Mouse (Mus musculus) right cerebral cortex, adult 18-20 months (tissue): Measurements from ENCODE around the gene Nlgn1.

Source experiments
- DNase-seq: peaks from one replicate; pipeline ENCODE4 v3.0.0; 2022; ENCODE audit warnings: mixed read lengths

Nlgn1 gene

DNA sequence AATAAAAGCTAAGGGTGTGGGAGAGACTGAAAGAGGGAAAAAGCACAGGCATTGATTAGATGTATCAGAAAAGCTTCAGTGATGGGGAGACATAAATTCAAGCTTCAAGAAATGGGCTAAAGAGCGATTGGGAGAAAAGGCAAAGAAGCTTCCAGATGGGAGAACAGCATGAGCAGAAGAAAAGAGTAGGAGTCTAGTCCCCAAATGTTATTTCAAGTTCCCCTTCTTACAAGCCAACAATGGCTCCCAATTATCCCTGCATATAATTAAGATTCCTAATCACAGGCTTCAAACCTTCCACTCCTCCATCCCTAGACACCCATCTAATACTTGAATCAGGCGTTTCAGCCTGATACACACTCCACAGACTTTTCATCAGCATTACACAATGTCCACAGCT lies 292.6 kb downstream of the Nlgn1 start:
- DNase-seq: peak; percentile 6

DNA sequence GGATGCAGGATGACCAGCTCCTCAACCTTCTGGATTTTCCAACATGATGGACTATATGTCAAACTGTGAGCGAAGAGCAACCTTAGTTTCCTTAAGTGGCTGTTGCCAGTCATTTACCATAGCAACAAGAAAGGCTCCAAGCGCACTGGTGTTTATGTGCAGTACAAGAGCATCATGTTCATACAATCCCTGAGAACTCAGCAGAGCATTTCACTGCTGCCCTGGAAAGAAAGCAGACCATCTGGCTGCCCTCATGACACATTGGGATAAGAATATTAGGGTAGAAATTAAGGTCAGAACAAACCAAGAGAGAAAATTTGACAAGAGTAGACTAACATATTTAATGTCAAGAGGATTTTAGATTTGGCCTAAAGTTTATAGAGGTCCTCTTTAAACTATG lies 306.2 kb downstream of the Nlgn1 start:
- DNase-seq: no peak

DNA sequence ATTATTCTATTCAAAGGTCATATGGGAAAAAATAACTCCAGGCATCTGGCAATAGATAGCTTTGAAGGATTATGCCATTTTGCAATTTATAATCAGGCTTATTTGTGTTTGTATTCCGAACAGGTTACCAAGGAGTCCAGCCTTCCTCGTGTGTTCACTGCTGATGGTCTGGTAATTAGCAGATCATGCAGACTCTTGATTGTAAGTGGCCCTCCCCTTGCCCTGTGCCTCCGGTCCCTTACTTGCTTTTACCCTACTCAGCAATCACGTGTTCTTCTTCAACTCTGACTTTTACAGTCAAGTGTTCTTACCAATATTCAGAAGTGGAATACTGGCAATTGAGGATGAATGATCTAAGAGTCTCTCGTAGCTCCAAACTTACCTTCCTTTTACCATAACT lies 309.0 kb downstream of the Nlgn1 start:
- DNase-seq: no peak

DNA sequence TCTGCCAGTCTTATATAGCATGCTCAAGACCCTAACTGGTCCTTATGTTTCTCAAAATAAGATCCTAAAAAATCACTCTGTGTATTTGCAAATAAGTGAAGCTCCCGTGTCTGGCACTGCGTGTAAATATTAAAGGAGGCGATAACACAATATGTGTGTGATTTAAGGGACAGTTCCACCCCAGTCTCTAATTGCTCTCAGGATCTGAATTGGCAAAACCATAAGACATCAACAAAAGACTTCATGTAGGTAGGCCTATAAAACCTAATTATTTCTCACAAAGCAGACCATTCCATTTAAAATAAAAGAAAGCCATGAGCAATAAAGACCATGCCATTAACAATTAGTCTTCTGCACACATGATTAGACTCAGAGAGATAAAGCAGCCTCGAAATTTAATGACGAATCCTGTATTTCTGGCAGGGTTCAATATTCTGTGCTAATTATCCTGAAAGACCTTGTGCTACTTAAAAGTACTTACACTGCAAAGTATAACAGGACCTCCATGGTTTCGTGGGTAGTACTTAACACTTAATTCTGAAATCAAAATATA lies 310.6 kb downstream of the Nlgn1 start:
- DNase-seq: no peak

DNA sequence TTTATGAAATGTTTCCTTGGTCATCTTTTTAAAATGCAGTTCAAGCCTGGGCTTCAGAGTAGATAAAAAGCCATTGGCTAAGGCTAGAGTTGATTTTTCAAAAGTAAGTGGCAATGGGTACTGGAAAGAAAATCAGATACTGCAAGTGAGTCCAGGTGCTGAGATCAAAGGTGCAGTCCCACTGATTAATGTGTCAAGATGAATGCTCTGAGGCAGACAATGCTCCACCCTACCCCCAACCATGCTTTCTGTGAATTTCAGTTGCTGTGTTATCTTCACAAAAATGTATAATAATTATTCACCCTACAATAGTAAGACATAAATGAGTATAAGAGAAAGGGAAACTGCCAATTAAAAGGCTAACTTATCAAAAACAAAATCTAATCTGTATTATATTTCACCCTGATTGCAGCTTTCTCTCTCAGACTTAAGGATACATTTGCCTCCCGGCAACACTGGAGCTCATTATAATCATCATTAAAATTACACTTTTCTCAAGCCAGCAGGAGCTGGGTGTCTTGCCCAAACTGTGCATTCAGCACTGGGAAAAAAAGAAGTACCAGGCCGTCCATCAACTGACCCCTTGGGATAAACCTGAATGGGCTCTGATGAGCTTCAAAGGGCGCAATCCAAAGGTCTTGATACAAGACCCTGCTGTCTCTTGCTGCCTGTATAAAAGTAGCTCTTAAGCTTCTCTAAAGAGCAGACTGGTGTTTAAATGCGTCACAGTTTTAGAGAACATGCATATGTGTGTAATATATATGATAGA lies 320.8 kb downstream of the Nlgn1 start:
- no peak for DNase-seq

DNA sequence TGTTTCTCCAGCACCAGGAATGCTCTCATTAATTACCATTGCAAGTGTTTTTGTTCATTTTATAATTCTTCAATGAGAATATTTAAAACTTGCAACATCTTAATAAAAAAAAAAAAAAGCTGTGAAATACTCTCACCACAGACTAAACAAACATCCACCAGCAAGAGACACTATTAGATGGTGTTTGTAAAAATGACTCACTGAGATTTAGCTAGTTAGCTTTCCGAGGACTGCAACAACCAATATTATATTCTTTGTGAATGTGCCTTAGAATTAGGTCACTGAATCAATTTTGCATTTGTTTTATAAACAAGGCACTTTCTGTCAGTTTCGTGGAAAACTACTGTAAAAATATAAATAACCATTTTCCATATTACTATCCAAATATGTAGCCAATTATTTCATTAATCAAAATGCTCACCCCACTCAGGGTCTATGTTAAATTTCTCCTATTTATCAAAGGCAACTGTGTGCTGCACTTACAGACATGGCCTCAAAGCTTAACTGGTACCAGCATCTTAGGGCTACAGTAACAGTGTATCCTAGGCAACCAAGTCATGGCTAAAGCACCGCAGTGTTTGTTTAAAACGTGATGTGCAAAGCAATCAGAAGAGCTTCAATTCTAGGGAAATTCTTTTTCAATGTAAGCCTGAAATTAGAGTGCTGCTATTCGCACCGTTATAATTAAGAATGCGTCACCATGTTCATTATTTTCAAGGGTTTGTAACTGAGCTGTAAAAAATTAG lies 329.2 kb downstream of the Nlgn1 start:
- no peak for DNase-seq

DNA sequence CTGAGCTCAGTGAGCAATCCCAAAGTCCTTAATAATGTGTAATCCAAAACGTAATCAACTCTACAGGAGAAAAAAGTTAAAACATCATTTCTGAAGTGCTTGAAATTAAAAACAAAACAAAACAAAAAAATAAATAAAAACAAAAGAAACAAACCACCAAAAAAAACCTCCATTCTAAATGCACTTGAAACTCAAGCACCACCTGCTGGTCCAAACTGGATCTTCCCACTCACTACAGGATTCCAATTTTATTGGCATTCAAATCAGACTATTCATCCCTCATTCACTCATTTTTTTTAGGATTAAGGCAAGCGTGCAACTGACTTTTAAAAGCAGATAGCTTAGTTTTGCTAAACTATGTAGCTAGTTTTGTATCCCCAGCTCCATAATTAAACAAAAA lies 329.9 kb downstream of the Nlgn1 start:
- peak; percentile 11 for DNase-seq

DNA sequence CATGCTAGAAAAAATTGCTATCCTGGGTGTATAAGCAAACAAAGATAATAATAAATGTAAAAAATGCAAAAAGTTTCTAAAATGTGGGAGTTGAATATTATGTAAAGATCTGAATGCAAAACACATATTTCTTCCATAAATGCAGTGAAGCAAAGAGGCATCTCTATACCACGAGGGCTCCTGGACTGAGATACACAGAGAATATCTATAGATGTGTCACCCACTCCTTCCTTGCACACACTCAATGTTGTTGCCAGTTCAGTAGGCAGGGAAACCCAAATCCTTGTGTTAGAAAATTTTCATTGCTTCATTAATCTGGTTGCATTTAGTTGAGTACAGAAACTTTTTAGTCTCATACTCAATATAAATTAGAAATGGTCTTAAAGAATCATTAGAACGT lies 364.7 kb downstream of the Nlgn1 start:
- peak; percentile 27 for DNase-seq

DNA sequence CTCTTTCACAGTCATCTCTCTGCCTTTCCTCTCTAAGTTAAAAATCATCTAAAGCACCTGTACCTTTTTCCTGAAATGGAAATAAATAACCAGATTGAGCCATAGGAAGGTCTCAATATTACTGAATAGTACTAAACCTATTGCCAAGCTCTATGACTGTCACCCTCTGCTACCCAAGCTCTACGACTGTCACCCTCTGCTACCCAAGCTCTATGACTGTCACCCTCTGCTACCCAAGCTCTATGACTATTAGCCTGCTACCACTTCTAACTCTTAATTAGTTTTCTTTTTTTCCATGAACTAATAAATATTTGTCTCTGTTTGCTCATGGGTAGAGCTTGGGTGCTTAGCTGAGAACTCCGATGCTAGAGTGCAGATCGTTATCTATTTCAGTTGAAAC lies 368.0 kb downstream of the Nlgn1 start:
- no peak for DNase-seq

DNA sequence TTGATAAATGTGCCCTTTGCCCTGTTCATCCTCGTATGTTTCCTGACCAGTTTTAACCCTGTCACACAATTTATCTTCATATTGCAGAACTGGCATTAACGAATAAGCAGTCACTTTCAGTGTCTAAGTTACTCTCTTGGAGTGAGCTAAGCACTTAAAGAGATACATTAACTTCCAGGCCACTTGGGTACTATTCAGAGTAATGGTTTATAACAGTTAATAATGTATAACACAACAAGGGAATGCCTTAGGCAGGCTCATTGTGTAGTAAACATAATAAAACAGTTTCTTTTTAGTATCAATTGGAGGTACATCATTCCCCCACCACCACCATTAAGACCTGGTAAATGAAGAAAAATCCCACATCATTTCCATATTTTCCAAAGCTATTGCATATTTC lies 368.7 kb downstream of the Nlgn1 start:
- no peak for DNase-seq

DNA sequence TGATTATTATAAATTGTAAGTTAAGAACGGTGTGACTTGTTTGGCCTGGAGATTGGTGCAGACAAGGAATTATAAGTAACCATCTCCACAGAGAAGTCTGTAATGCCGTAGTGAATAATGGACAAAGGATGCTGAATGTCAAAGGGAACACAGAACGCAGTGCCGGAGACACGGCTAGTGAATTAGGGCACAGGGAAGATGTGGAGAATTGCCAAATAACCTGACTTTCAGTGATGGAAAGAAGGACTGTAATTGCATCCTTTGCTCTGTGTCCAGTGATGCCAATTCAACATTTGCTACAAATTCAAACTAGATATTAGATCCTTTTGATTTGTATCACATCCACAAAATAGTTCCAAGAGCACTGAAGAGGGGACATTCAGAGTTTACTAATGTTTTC lies 415.7 kb downstream of the Nlgn1 start:
- DNase-seq: no peak

DNA sequence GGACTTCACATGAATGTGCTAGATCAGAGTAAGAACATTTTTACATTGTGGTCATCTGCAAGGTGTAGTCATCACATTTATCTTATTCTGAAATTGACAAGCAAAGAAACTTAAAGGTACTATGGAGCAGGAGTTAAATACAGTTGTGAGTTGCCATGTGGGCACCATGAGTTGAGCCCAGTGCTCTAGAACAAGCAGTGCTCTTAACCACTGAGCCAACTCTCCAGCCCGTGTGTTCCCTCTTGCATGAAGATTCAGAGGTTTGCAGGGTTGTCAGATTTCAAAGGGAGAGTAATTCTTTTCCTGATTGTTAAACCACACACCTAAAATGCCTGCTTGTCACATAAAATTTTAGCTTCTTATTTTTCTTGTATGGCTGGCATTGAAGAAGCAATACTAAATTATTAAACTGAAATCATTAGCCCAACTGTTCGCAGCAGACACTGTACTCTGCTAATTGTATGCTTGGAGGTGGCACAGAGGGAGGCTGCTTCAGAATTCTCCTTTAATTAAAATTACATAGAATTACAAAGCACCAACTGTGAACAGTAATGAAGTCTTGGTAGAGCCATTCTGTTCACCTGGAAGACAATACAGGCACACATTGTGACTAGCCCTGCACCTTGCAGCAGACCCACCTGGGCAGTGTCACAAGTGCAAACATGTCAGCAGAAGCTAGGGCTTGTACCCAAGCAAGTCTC lies 417.7 kb downstream of the Nlgn1 start:
- no peak for DNase-seq

DNA sequence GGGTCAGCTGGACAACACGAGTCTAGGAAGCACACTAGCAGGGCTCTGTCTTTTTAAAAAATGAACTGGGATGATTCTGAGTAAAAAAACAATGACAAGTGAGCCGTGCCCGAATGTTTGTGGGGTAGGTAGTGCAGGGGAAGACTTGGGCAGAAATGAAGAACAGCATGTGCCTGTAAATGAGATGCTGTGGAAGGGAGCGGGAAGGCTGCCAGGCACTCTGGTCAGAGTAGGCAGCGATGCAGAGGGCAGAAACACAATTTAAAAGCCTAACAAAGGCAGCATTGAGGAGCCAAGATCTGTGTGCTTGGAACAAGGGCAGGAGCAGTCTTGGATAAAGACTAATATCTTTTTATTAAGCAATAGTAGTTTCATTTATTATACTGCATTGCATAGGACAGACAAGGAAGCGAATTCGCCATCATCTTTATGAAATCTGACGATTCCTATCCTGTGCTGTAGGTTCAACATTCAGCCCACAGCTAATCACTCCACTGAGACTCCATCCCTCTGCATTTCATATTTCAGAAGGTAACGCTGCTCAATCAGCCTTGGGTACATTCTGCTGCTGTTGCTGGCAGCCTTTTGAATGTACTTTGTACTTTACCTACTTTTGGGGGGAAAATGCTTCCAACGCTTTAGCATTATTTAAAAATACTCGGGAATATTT lies 429.0 kb downstream of the Nlgn1 start:
- DNase-seq: peak; percentile 92

DNA sequence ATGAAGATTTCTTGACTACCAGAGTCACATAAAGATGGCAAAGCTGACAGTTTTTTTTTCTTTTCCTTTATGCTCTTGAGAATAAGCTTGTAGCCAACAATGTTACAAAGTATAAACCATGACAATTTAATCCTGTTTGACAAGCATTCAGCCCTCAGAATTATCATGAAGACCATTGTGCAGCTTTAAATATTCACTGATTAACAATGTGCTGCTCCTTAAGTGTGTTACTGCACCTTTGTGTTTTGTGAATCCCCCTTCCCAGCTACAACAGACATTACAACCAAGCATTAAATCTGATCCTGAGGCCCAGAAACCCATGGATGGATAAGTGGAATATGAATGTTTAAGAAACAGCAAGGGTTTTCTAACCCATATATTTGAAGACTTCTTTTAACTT lies 434.8 kb downstream of the Nlgn1 start:
- DNase-seq: no peak

DNA sequence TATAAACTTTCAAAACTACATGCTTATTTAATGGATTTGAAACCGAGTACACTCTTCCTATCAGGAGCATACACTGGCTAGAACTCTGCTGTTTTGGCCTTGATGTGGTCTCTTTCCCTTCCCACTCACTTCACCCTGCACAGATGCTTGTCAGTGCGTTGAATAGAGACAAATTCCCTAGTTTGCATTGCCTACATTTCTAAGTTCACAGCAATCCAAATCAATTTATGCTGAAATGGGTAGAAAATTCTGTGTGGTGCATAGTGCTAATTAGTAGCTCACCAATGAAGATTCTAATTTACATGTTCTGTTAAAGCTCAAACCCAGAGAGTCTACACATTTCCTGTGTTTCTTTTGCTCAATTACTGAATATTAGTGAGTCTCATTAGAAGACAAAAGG lies 447.5 kb downstream of the Nlgn1 start:
- no peak for DNase-seq

DNA sequence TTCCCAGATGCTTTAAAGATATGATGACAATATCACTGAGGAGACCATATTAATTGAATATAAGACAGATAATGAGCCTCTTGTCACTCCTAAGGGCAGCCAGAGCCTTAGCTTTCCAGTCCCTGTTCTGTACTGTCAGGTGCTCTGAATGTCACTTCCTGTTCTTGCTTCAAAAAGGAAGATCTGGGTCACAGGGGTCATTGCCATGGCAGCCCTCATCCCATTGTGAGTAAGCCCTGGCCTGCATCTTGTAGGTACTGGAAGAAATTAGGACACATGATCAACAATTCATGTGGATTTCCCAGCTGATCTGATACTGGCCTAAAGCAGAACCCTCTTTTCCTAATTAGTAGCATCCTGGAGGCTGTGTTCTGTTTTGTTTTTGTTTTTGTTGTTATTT lies 463.1 kb downstream of the Nlgn1 start:
- no peak for DNase-seq

DNA sequence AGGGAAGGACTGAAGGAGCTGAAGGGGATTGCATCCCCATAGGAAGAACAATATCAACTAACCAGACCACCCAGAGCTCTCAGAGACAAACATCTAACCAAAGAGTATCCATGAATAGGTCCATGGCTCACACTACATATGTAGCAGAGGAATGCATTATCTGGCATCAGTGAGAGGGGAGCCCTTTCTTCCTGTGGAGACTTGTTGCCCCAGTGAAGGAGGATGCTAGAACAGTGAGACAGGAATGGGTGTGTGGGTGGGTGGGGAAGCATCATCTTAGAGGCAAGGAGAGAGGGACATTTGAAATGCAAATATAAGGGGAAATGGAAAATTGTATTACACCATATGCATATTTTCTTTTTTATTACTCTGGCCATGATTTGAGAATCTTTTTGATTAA lies 473.9 kb downstream of the Nlgn1 start:
- no peak for DNase-seq

DNA sequence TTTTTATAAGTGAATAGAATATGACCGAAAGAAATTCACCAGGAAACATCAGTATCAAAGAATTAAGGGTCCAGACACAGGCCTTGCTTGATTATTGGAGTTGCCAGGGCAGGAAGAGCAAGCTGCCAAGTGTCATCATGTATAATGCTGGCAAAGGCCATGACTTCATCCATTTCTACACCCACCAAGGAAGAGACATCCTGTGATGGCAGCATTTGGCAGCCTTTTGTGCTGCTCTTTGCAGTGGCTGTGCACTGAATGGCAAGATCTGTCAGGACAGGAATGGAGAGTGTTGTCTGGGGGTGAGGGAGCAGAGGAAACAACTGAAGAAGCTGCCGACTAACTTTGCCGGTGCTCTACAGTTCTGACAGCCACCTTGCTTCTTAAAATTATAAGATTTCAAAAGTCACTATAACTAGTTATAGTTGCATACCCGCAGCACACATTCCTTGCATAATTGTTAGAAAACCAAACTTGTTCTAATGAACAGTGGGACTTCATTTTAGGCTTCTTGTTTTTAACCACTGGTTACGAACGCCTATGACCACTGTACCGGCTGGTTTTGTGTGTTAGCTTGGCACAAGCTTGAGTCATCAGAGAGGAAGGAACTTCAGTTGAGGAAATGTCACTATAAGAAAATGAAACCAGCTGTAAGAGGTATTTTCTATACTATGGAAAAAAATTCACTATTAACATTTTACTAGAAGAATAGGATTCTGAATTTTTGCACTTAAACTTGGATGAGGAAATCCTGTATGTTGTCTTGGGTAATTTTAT lies 487.4 kb downstream of the Nlgn1 start:
- no peak for DNase-seq

DNA sequence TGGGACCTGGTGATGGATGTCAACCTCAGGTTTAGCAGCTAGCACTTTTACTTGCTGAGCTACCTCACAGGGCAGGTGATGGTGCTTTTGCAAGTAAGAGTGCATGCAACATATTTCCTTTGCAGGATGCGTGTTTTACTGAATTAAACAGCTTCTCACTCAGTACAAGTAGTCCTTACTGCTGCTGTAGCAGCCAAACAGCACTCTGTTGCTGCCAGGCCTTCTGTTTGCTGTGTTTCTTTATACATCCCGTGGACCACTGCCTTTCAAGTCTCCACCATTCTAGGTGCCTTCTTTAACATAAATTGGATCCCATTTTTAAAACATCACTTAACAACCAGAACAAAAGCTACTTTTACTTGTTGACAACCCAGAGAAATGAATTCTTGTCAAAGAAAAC lies 502.0 kb downstream of the Nlgn1 start:
- DNase-seq: no peak

DNA sequence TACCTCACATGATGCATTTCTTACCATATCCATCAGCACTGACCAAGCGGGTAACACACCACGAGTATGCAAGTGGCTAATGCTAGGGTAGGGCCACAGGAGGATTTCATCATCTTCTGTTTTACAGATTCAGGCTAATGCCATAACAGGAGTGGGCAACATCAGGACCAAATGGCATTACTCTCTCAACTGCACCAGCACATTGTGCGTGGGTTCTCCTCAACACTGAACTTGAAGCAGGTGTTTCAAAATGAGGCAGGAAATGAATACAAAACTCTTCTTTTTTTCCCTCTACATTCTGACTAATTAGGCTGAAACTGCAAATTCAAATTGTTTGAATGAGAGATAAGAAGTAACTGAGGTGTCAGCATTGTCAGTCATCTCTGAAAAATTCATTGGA lies 518.9 kb downstream of the Nlgn1 start:
- no peak for DNase-seq

DNA sequence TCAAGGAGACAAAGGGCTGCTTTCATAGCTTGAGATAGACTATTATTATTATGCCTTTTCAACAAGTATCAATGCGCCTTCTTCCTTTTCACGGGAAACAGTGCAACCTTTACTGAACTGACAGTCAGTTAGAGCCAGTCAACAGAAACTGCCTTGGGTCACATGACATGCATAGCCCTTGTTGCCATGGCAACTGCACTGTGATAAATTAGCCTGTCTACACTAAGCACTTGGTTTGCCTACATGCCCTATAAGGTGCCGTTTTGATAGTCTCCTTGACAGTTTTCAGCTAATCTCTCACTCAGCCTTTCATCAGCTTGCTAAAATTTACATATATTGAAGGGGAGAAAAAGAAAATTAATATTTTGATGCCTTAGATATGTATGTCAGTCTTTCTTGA lies 524.7 kb downstream of the Nlgn1 start:
- DNase-seq: peak; percentile 46

DNA sequence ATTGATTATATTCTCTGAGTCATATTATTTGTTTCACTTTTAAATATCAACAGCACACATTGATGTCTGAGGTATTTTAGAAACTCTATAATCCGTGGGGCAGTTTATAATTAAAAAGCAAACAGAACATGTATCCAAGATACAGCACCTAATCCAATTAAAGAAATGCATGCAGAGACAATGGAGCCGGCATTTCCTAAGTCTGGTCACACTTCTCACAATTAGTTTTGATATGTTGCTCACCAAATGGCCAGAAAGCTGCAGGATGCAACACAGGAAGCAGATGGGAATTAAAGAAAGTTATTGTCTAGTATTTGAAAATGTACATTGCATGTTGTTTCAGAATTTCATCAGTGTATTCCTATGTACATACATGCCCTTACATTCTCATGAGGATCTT lies 550.6 kb downstream of the Nlgn1 start:
- no peak for DNase-seq
